Mouse (Mus musculus) erythroid progenitor cell, adult 5-6 weeks (primary cell): ENCODE data around the gene C1rb. TPM values are rescaled to one million over a fixed set of nuclear protein-coding genes. Genes with fewer than 3 reads are reported as not detected.
"Not testable (repeated sequence)": the region's sequence is repeated elsewhere in the genome, so short reads cannot be mapped to it uniquely, and the experiment has no call there.

Source experiments
- ATAC-seq: replicated peaks from 2 replicates; pipeline ENCODE4 v1.8.0; 2016; ENCODE audit warnings: moderate number of reproducible peaks, mild to moderate bottlenecking, moderate TSS enrichment, inconsistent platforms; ENCODE audit not compliant: poor library complexity, low FRiP score, severe bottlenecking
- total RNA-seq, 2 experiments: library from RNA; stranded (forward) in 1 of 2; stranded (reverse) in 1 of 2; fragments of 150-400 nt in 1 of 2; fragments of 186-747, 209-891 nt in 1 of 2; gene quantifications; 2 replicates each; pipeline versions ENCODE4 v1.2.3 to v1.2.4; 2015 to 2017; ENCODE audit warnings: low replicate concordance in 2 of 2

C1rb gene
- total RNA-seq, 2 experiments from 2014 or later, result not detected

- ATAC-seq, result no peak
These were observed 18.7 kb downstream of the C1rb start for GRCm38 (mm10) chr6:124588771-124589170.

DNA sequence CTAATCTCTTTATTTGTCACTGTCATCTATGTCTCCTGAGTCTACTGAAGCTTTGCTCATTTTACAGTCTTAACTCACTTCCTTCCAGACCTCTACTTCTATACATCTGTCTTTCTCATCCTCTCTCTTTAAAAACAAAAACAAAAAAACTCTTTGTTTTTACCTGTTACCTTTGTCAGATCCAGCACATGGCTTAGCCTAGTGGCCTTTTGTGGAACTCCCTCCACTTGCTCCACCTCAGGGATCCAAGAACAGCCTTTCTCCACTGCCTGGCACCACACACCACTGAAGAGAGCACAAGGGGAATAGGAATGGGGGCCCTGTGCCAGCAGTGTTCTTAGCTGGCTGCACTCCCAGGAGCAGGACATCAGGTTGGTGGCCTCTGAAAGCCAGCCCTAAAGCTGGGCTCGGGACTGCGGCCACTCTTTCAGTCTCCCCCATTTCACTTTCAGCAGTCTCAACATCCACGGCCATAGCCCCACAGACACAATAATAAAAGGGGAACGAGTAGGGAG is 22.1 kb downstream of the C1rb start:
- ATAC-seq, result no peak

DNA sequence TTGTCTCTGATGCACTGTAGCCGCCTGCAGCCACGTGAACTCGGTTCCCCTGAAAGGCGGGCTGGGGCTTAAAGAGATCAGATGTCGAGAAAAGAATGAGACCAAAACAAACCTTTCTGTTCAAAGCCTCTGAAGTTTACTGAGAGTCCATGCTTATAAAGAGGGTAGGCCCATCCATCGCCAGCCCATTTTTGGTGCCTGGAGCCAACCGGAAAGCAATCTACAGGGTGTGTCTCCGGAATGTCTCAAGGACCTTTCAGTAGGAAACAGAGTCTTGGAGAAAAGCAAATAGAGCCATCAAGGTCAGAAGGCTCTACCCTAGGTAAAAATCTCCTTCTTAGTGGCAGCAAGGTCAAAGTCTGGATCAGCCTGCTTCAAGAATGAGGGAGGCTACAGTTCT is 23.0 kb downstream of the C1rb start:
- ATAC-seq, result no peak

DNA sequence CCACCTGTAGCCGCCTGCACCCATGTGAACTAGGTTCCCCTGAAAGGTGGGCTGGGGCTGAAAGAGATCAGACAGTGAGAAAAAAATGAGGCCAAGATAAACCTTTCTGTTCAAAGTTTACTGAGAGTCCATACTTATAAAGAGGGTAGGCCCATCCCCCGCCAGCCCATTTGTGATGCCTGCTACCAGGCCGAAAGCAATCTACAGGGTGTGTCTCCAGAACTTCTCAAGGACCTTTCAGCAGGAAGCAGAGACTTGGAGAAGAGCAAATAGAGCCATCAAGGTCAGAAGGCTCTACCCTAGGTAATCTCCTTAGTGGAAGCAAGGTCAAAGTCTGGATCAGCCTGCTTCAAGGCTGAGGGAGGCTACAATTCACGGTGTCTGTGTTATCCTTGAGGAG is 31.9 kb downstream of the C1rb start:
- ATAC-seq, result no peak

- no peak for ATAC-seq
These were observed 55.5 kb downstream of the C1rb start for GRCm38 (mm10) chr6:124625612-124626011.

- ATAC-seq, result not testable (repeated sequence)
These were observed 56.1 kb downstream of the C1rb start for GRCm38 (mm10) chr6:124626184-124626583.

DNA sequence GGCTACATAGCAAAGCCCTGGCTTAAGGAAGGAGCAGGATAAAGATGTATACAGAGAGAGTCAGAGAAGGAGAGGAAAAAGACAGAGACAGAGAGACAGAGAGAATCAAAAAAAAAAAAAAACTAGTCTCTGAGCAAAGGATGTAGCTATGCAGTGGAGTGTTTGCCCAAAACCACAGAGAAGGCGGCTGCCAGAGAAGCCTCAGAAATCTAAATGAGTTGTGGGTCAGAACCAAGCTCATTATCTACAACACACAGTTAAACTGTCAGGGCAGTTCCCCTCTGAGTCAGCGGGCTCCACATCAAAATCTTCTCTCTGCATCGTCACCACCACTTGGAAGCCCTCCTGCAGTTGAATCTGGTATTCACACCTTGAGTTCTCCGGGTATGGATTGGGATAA is 60.7 kb downstream of the C1rb start:
- ATAC-seq, result no peak

Other genes with a start within 250 kb of the C1rb start
- 0.84 and 5.0 TPM in 2 replicates for gene Pex5, start 155.2 kb upstream of the C1rb start, total RNA-seq (2015; ENCODE audit: low replicate concordance)
- 3.7 and 6.3 TPM in 2 replicates for gene Pex5, start 155.2 kb upstream of the C1rb start, total RNA-seq (2017; ENCODE audit: low replicate concordance)
- 6.1 TPM in 1 of 2 replicates, not detected in the other for gene Clstn3, start 105.5 kb upstream of the C1rb start, total RNA-seq (2015; ENCODE audit: low replicate concordance)
- 0.68 and 1.0 TPM in 2 replicates for gene Clstn3, start 105.5 kb upstream of the C1rb start, total RNA-seq (2017; ENCODE audit: low replicate concordance)
- gene C1rl, start 77.2 kb upstream of the C1rb start, total RNA-seq (2015; ENCODE audit: low replicate concordance), result 1.8 and 4.2 TPM in 2 replicates
- gene C1rl, start 77.2 kb upstream of the C1rb start, total RNA-seq (2017; ENCODE audit: low replicate concordance), result 0.39 and 0.91 TPM in 2 replicates
- gene C1ra, start 57.9 kb upstream of the C1rb start, total RNA-seq (2015; ENCODE audit: low replicate concordance), result 5.4 TPM in 1 of 2 replicates, not detected in the other
- gene C1ra, start 57.9 kb upstream of the C1rb start, total RNA-seq (2017; ENCODE audit: low replicate concordance), result 0.51 and 2.4 TPM in 2 replicates
- gene C1s1, start 27.9 kb upstream of the C1rb start, total RNA-seq (2015; ENCODE audit: low replicate concordance), result 0.84 TPM in 1 of 2 replicates, not detected in the other
- 1.4 TPM in 1 of 2 replicates, not detected in the other for gene C1s1, start 27.9 kb upstream of the C1rb start, total RNA-seq (2017; ENCODE audit: low replicate concordance)
- not detected in 2 replicates for gene C1s2, start 65.8 kb downstream of the C1rb start, total RNA-seq (2015; ENCODE audit: low replicate concordance)
- not detected in 2 replicates for gene C1s2, start 65.8 kb downstream of the C1rb start, total RNA-seq (2017; ENCODE audit: low replicate concordance)
- gene Lpcat3, start 92.7 kb downstream of the C1rb start, total RNA-seq (2015; ENCODE audit: low replicate concordance), result 452 and 538 TPM in 2 replicates
- 191 and 249 TPM in 2 replicates for gene Lpcat3, start 92.7 kb downstream of the C1rb start, total RNA-seq (2017; ENCODE audit: low replicate concordance)
- gene Emg1, start 141.9 kb downstream of the C1rb start, total RNA-seq (2015; ENCODE audit: low replicate concordance), result 103 and 153 TPM in 2 replicates
- gene Emg1, start 141.9 kb downstream of the C1rb start, total RNA-seq (2017; ENCODE audit: low replicate concordance), result 69.4 and 86.4 TPM in 2 replicates
- gene Phb2, start 142.0 kb downstream of the C1rb start, total RNA-seq (2015; ENCODE audit: low replicate concordance), result 61.2 and 143 TPM in 2 replicates
- 76.0 and 79.9 TPM in 2 replicates for gene Phb2, start 142.0 kb downstream of the C1rb start, total RNA-seq (2017; ENCODE audit: low replicate concordance)
- gene Ptpn6, start 168.4 kb downstream of the C1rb start, total RNA-seq (2015; ENCODE audit: low replicate concordance), result 39.3 and 91.8 TPM in 2 replicates
- gene Ptpn6, start 168.4 kb downstream of the C1rb start, total RNA-seq (2017; ENCODE audit: low replicate concordance), result 91.8 and 94.2 TPM in 2 replicates
- 26.0 and 63.4 TPM in 2 replicates for gene Grcc10, start 171.1 kb downstream of the C1rb start, total RNA-seq (2015; ENCODE audit: low replicate concordance)
- 21.9 and 23.3 TPM in 2 replicates for gene Grcc10, start 171.1 kb downstream of the C1rb start, total RNA-seq (2017; ENCODE audit: low replicate concordance)
- not detected in 2 replicates for gene Gm45234, start 185.7 kb downstream of the C1rb start, total RNA-seq (2015; ENCODE audit: low replicate concordance)
- gene Gm45234, start 185.7 kb downstream of the C1rb start, total RNA-seq (2017; ENCODE audit: low replicate concordance), result not detected in 2 replicates
- 9.4 and 13.8 TPM in 2 replicates for gene Atn1, start 186.2 kb downstream of the C1rb start, total RNA-seq (2015; ENCODE audit: low replicate concordance)
- gene Atn1, start 186.2 kb downstream of the C1rb start, total RNA-seq (2017; ENCODE audit: low replicate concordance), result 0.15 and 0.51 TPM in 2 replicates
- not detected in 2 replicates for gene Eno2, start 199.4 kb downstream of the C1rb start, total RNA-seq (2015; ENCODE audit: low replicate concordance)
- not detected in 2 replicates for gene Eno2, start 199.4 kb downstream of the C1rb start, total RNA-seq (2017; ENCODE audit: low replicate concordance)
- gene Lrrc23, start 209.4 kb downstream of the C1rb start, total RNA-seq (2015; ENCODE audit: low replicate concordance), result not detected in 2 replicates
- not detected in 2 replicates for gene Lrrc23, start 209.4 kb downstream of the C1rb start, total RNA-seq (2017; ENCODE audit: low replicate concordance)
- 3.4 and 9.7 TPM in 2 replicates for gene Spsb2, start 238.4 kb downstream of the C1rb start, total RNA-seq (2015; ENCODE audit: low replicate concordance)
- gene Spsb2, start 238.4 kb downstream of the C1rb start, total RNA-seq (2017; ENCODE audit: low replicate concordance), result 7.6 and 8.2 TPM in 2 replicates
- gene Tpi1, start 244.0 kb downstream of the C1rb start, total RNA-seq (2015; ENCODE audit: low replicate concordance), result 19.1 and 64.1 TPM in 2 replicates
- gene Tpi1, start 244.0 kb downstream of the C1rb start, total RNA-seq (2017; ENCODE audit: low replicate concordance), result 17.7 and 17.9 TPM in 2 replicates